Mouse (Mus musculus): Measurements from ENCODE around the gene Kcnn1.

GRCm38 (mm10) chr8:70869601-70870041 is 6.6 kb upstream of the Kcnn1 start:
- TF ChIP-seq CTCF (IDR thresholded peaks at IDR 0.05; ENCODE audit: borderline replicate concordance, control insufficient read depth, extremely low read depth, insufficient read depth, low read length, poor library complexity) (peak; percentile 87), POLR2A (IDR thresholded peaks at IDR 0.05; ENCODE audit: control insufficient read depth, extremely low read depth, insufficient read depth, low read length, poor library complexity) (no peak)

Data from thymus, adult 2 months (tissue).